7 mouse cellular contexts compared by ENCODE assay signal in genomic region chr16:72924423-72925224, GRCm38 (mm10).
DNase-seq lines count a peak whose midpoint lies in the region; ATAC-seq and TF ChIP-seq lines count a peak whose summit lies in the region.

No protein-coding gene starts in this region.

- TF ChIP-seq EP300 in liver, postnatal 0 days (IDR thresholded peaks at IDR 0.05; ENCODE audit: low read depth), result no peak

- H3K4me2 ChIP-seq in liver, postnatal 0 days (ENCODE audit: low read depth, low read length), result peak overlapping the region; percentile 48

- TF ChIP-seq CTCF in liver, postnatal 0 days (IDR thresholded peaks at IDR 0.05; ENCODE audit: low read depth), result no peak

- DNase-seq in cerebellum, postnatal 10 days, result peak; percentile 76 to 82
- peak; percentile 66 to 73 for DNase-seq in heart, postnatal 36 days
- peak; percentile 44 for DNase-seq in large intestine, adult 2 months (ENCODE audit: low read depth, low spot score)
- DNase-seq in liver, postnatal 0 days, result peak; percentile 50
- peak; percentile 43 for DNase-seq in ovary, postnatal 10 days (ENCODE audit: low spot score)

- H3K4me1 ChIP-seq in liver, postnatal 0 days (ENCODE audit: insufficient read depth), result no peaks in the 10 kb centered on the region

- no peaks in the 10 kb centered on the region for H3K36me3 ChIP-seq in liver, postnatal 0 days (replicated peaks; ENCODE audit: insufficient read depth, low read length)

- 0 out of 2 replicates have a peak overlapping the region, but pooled peaks have one; percentile 6 for H3K4me3 ChIP-seq in liver, postnatal 0 days (ENCODE audit: low read depth, low read length)

- H3K9me3 ChIP-seq in liver, postnatal 0 days (ENCODE audit: low read length), result no peaks in the 10 kb centered on the region

- peak overlapping the region; percentile 34 for H3K27ac ChIP-seq in liver, postnatal 0 days (ENCODE audit: low read depth)

- ATAC-seq in frontal cortex, adult (ENCODE audit: low TSS enrichment), result peak; percentile 87
- ATAC-seq in liver, postnatal 0 days, result peak; percentile 59
- no peak for ATAC-seq in megakaryocyte, adult 5-6 weeks (ENCODE audit: poor library complexity, severe bottlenecking)

- H3K9ac ChIP-seq in liver, postnatal 0 days (replicated peaks), result peak overlapping the region; percentile 46

- no peaks in the 10 kb centered on the region for H3K27me3 ChIP-seq in liver, postnatal 0 days (ENCODE audit: insufficient read depth, low read length)

- intact Hi-C loops in heart, postnatal 36 days (cut with DNase I), result loop anchor here (5.0 kb wide), 1 partner anchor 48 kb away; no protein-coding TSS in a partner anchor

- 6% methylated on average over 15 of the region's 15 CpGs for WGBS in large intestine, adult 2 months
- WGBS in liver, postnatal 0 days (ENCODE audit: insufficient replicate concordance), result 28% methylated on average over 15 of the region's 15 CpGs
